Mouse (Mus musculus): ENCODE results near the gene Lhcgr. TPM values are rescaled to one million over a fixed set of nuclear protein-coding genes. Genes with fewer than 3 reads are reported as not detected.

The Lhcgr gene
- polyA plus RNA-seq, 1 experiment: not detected

DNA sequence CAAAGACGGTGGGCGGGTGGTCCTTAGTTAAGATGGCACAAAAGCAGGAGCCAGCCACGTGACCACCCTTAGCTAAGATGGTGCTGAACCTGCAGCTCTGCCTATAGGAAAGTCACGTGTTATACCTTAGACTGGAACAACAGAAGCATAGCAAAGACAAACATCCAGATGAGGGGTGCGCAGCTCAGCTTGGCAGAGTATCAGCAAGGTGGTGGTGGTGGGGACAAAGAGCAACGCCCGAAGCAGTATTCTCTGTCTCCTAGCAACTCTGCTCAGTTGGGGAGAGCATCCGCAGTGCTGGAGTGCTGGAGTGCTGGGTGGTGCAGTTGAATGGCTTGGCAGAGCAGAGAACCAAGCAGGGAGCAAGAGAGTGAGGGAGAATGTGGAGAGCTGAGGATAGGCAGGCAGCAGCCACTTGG, 85.5 kb downstream of the Lhcgr start:
- no peak overlapping the region for H3K4me2 ChIP-seq (ENCODE audit: low read depth)
- no peaks in the 10 kb centered on the region for H3K79me2 ChIP-seq (ENCODE audit: control insufficient read depth, insufficient read depth)
- no peak overlapping the region for H3K4me3 ChIP-seq
- no peak for TF ChIP-seq CEBPB (IDR thresholded peaks at IDR 0.05; ENCODE audit: insufficient read depth, poor library complexity, severe bottlenecking)
- no peak for TF ChIP-seq E2F4 (IDR thresholded peaks at IDR 0.05; ENCODE audit: insufficient read depth)
- TF ChIP-seq SRF (IDR thresholded peaks at IDR 0.05; ENCODE audit: control insufficient read depth, insufficient read length, low read depth): no peak
- TF ChIP-seq TCF3 (IDR thresholded peaks at IDR 0.05; ENCODE audit: insufficient read length, low read depth): no peak
- no peak for TF ChIP-seq MAX (IDR thresholded peaks at IDR 0.05; ENCODE audit: low read depth)
- no peak for TF ChIP-seq MYOG (IDR thresholded peaks at IDR 0.05; ENCODE audit: control insufficient read depth in 1 of 3, insufficient read depth in 1 of 3, insufficient read length in 2 of 3, low read depth in 2 of 3)
- TF ChIP-seq USF1 (IDR thresholded peaks at IDR 0.05; ENCODE audit: low read depth): no peak
- no peak for TF ChIP-seq TCF12 (IDR thresholded peaks at IDR 0.05; ENCODE audit: insufficient read depth, poor library complexity, severe bottlenecking)
- TF ChIP-seq POLR2AphosphoS2 (IDR thresholded peaks at IDR 0.05; ENCODE audit: insufficient read length, low read depth): no peak
- no peak for TF ChIP-seq MYOD1 (IDR thresholded peaks at IDR 0.05; ENCODE audit: control insufficient read depth in 1 of 3, insufficient read length in 2 of 3, low read depth in 2 of 3)
- no peak for TF ChIP-seq REST (IDR thresholded peaks at IDR 0.05; ENCODE audit: insufficient read depth, insufficient read length)
- TF ChIP-seq POLR2A (IDR thresholded peaks at IDR 0.05; ENCODE audit: insufficient read length, low read depth): no peak
- no peaks in the 10 kb centered on the region for H3K27me3 ChIP-seq (ENCODE audit: control insufficient read depth, insufficient read depth, insufficient read length)
- H3ac ChIP-seq (ENCODE audit: control insufficient read depth, insufficient read length): no peak overlapping the region
- no peaks in the 10 kb centered on the region for H3K36me3 ChIP-seq (ENCODE audit: control insufficient read depth, insufficient read depth)

DNA sequence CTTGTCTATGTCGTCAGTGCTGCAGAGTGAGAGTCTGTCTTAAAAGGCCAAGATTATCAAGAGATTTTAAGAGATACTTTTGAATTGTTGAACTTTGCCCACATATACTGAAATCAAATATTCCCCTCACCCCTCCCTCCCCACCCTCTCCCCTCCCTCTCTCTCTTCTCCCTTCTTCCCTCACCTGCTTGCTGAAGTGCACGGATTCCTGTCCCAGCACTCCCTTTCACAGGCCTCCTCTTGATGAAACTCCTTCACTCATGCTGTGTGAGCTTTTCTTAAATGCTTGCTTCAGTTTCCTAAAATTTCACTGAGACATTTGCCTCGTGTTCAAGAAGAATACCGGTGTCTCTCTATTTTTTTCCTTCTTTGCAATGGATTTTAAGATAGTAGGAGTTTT, 88.7 kb downstream of the Lhcgr start:
- no peak overlapping the region for H3K4me3 ChIP-seq
- H3K27me3 ChIP-seq (ENCODE audit: control insufficient read depth, insufficient read depth, insufficient read length): no peaks in the 10 kb centered on the region
- no peak overlapping the region for H3ac ChIP-seq (ENCODE audit: control insufficient read depth, insufficient read length)
- no peaks in the 10 kb centered on the region for H3K36me3 ChIP-seq (ENCODE audit: control insufficient read depth, insufficient read depth)
- no peaks in the 10 kb centered on the region for H3K79me2 ChIP-seq (ENCODE audit: control insufficient read depth, insufficient read depth)
- no peak for TF ChIP-seq CEBPB (IDR thresholded peaks at IDR 0.05; ENCODE audit: insufficient read depth, poor library complexity, severe bottlenecking)
- TF ChIP-seq MAX (IDR thresholded peaks at IDR 0.05; ENCODE audit: low read depth): no peak
- no peak for TF ChIP-seq TCF12 (IDR thresholded peaks at IDR 0.05; ENCODE audit: insufficient read depth, poor library complexity, severe bottlenecking)
- TF ChIP-seq SRF (IDR thresholded peaks at IDR 0.05; ENCODE audit: control insufficient read depth, insufficient read length, low read depth): no peak
- TF ChIP-seq REST (IDR thresholded peaks at IDR 0.05; ENCODE audit: insufficient read depth, insufficient read length): no peak
- no peak for TF ChIP-seq POLR2A (IDR thresholded peaks at IDR 0.05; ENCODE audit: insufficient read length, low read depth)
- TF ChIP-seq E2F4 (IDR thresholded peaks at IDR 0.05; ENCODE audit: insufficient read depth): no peak
- no peak for TF ChIP-seq MYOD1 (IDR thresholded peaks at IDR 0.05; ENCODE audit: control insufficient read depth in 1 of 3, insufficient read length in 2 of 3, low read depth in 2 of 3)
- no peak for TF ChIP-seq POLR2AphosphoS2 (IDR thresholded peaks at IDR 0.05; ENCODE audit: insufficient read length, low read depth)
- TF ChIP-seq MYOG (IDR thresholded peaks at IDR 0.05; ENCODE audit: control insufficient read depth in 1 of 3, insufficient read depth in 1 of 3, insufficient read length in 2 of 3, low read depth in 2 of 3): no peak
- TF ChIP-seq USF1 (IDR thresholded peaks at IDR 0.05; ENCODE audit: low read depth): no peak
- TF ChIP-seq TCF3 (IDR thresholded peaks at IDR 0.05; ENCODE audit: insufficient read length, low read depth): no peak
- no peak overlapping the region for H3K4me2 ChIP-seq (ENCODE audit: low read depth)

DNA sequence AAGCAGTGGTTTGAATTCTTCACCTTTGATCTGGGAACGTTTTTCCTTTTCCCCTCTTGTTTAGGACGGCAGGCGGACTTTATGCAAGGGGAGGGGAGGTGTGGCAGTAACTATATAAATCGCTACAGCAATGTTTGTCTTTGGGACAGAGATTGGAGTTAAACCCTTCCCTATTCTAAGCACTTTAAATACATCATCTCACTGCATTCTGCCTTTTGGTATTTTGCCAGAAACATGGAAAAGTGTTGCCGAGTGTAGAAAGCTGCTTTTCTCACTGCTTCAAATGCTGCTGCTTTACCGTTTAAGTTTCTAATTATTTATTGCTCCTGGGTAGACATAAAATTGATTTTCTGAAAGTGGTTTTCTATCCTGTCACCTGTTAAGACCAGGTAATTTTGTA, 89.4 kb downstream of the Lhcgr start:
- Histone ChIP-seq H3ac (ENCODE audit: control insufficient read depth, insufficient read length) (no peak overlapping the region), H3K36me3 (ENCODE audit: control insufficient read depth, insufficient read depth) (no peaks in the 10 kb centered on the region), H3K4me3 (no peak overlapping the region), H3K4me2 (ENCODE audit: low read depth) (no peak overlapping the region), H3K27me3 (ENCODE audit: control insufficient read depth, insufficient read depth, insufficient read length) (no peaks in the 10 kb centered on the region), H3K79me2 (ENCODE audit: control insufficient read depth, insufficient read depth) (no peaks in the 10 kb centered on the region)
- TF ChIP-seq MYOG (IDR thresholded peaks at IDR 0.05; ENCODE audit: control insufficient read depth in 1 of 3, insufficient read depth in 1 of 3, insufficient read length in 2 of 3, low read depth in 2 of 3) (no peak), REST (IDR thresholded peaks at IDR 0.05; ENCODE audit: insufficient read depth, insufficient read length) (no peak)

DNA sequence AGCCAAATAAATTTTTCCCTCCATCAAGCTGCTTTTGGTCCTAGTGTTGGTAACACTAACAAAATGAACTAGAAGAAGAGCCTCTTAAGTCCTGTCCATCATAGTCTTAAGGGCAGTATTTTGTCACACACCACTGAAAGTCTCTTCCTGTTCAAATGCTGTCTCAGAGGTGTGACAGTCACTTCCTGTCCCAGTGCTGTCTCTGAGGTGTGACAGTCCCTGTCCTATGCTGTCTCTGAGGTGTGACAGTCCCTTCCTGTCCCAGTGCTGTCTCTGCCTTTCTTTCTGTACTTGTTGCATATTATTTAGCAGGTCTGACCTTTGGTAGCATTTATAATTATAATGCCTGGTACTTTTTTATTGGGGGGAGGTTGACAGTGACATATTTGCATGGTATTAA, 90.9 kb downstream of the Lhcgr start:
- H3K36me3 ChIP-seq (ENCODE audit: control insufficient read depth, insufficient read depth): no peaks in the 10 kb centered on the region
- no peak overlapping the region for H3K4me3 ChIP-seq
- TF ChIP-seq CEBPB (IDR thresholded peaks at IDR 0.05; ENCODE audit: insufficient read depth, poor library complexity, severe bottlenecking): no peak
- no peaks in the 10 kb centered on the region for H3K27me3 ChIP-seq (ENCODE audit: control insufficient read depth, insufficient read depth, insufficient read length)
- H3ac ChIP-seq (ENCODE audit: control insufficient read depth, insufficient read length): no peak overlapping the region
- H3K4me2 ChIP-seq (ENCODE audit: low read depth): no peak overlapping the region
- H3K79me2 ChIP-seq (ENCODE audit: control insufficient read depth, insufficient read depth): no peaks in the 10 kb centered on the region

DNA sequence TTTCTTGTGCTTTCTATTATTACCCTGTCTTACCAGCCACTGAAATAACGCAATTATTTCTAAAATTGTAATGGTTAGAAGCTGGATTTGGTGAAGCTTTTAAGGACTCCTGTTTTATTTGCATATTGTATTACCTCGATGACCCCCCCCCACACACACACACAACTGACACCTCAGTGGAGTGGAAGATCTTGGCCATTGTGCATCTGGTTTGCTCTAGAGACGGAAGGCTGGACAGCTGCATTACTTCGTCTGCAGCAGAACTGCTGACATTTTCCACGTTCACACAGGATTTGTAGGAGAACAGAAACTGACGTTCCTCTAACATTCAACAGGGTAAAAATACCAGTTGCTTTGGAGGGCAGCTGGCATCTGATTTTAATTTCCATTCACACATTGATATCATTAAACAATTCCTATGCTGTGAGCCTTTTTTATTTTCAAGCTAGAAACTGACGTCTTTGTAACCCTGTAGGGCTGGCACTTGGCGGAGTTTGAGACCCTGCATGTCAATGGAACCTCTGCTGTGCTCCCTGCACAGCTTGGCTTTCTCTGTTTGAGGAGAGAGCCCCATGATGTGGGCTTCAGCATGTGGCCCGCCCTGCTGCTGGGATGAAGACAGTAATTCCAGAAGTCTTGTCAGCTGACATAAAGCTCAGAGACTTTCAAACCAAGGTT, 95.0 kb downstream of the Lhcgr start:
- Histone ChIP-seq H3K36me3 (ENCODE audit: control insufficient read depth, insufficient read depth) (no peaks in the 10 kb centered on the region), H3ac (ENCODE audit: control insufficient read depth, insufficient read length) (no peak overlapping the region), H3K27me3 (ENCODE audit: control insufficient read depth, insufficient read depth, insufficient read length) (peaks cover 4% of the 10 kb centered on the region), H3K4me3 (no peak overlapping the region), H3K4me2 (ENCODE audit: low read depth) (no peak overlapping the region), H3K79me2 (ENCODE audit: control insufficient read depth, insufficient read depth) (no peaks in the 10 kb centered on the region)
- TF ChIP-seq MYOG (IDR thresholded peaks at IDR 0.05; ENCODE audit: control insufficient read depth in 1 of 3, insufficient read depth in 1 of 3, insufficient read length in 2 of 3, low read depth in 2 of 3): no peak
- no peak for TF ChIP-seq TCF12 (IDR thresholded peaks at IDR 0.05; ENCODE audit: insufficient read depth, poor library complexity, severe bottlenecking)
- no peak for TF ChIP-seq TCF3 (IDR thresholded peaks at IDR 0.05; ENCODE audit: insufficient read length, low read depth)
- no peak for TF ChIP-seq REST (IDR thresholded peaks at IDR 0.05; ENCODE audit: insufficient read depth, insufficient read length)
- TF ChIP-seq CEBPB (IDR thresholded peaks at IDR 0.05; ENCODE audit: insufficient read depth, poor library complexity, severe bottlenecking): no peak
- TF ChIP-seq MAX (IDR thresholded peaks at IDR 0.05; ENCODE audit: low read depth): no peak
- TF ChIP-seq SRF (IDR thresholded peaks at IDR 0.05; ENCODE audit: control insufficient read depth, insufficient read length, low read depth): no peak
- no peak for TF ChIP-seq E2F4 (IDR thresholded peaks at IDR 0.05; ENCODE audit: insufficient read depth)
- TF ChIP-seq POLR2A (IDR thresholded peaks at IDR 0.05; ENCODE audit: insufficient read length, low read depth): no peak
- no peak for TF ChIP-seq MYOD1 (IDR thresholded peaks at IDR 0.05; ENCODE audit: control insufficient read depth in 1 of 3, insufficient read length in 2 of 3, low read depth in 2 of 3)

All from myocyte (in vitro differentiated cells).